Comparison of ENCODE assay signal across 19 mouse cellular contexts in the genomic region with DNA sequence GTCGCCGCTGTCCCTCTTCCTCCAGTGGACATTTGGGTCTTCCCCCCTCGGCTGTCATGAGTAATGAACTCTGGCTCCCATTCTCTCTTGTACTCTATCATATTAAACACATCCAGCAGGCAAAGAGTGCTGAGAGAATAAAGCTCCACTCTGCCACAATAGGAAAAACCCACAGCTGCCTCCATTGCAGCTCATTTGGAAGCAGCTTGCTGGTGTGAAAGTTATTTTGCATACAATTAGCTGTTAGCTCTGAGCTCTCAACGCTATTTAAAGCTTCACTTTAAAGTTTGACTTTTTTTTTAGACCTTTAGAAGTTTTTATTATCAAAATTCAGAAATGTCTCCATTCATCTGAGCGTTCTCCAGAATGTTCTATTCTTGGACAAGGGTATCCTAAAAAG. TPM values are rescaled to one million over a fixed set of nuclear protein-coding genes. Genes with fewer than 3 reads are reported as not detected.
"Had no signal": no experiment of that assay in that cellular context is flagged by ENCODE, and none has a peak within 500 bp of the region (broad histone marks: within the 10 kb centered on the region; RNA-seq: fewer than 3 reads in every experiment).

No protein-coding gene starts in this region.

- H3K4me2 ChIP-seq: liver, embryonic 13.5 days; liver, embryonic 15.5 days; midbrain, embryonic 11.5 days; midbrain, embryonic 13.5 days; midbrain, embryonic 15.5 days; neural tube, embryonic 12.5 days had no signal

- H3K27ac ChIP-seq: liver, embryonic 13.5 days; liver, embryonic 15.5 days; macrophage; midbrain, embryonic 13.5 days; midbrain, embryonic 15.5 days; neural tube, embryonic 12.5 days had no signal

- H3K4me1 ChIP-seq: liver, embryonic 13.5 days; liver, embryonic 15.5 days; megakaryocyte, embryonic 14.5 days; midbrain, embryonic 13.5 days; midbrain, embryonic 15.5 days; neural tube, embryonic 12.5 days had no signal

- H3K36me3 ChIP-seq: liver, embryonic 13.5 days; liver, embryonic 15.5 days; midbrain, embryonic 13.5 days; midbrain, embryonic 15.5 days; neural tube, embryonic 12.5 days had no signal

- H3K27me3 ChIP-seq: liver, embryonic 13.5 days; liver, embryonic 15.5 days; midbrain, embryonic 15.5 days; neural tube, embryonic 12.5 days had no signal

- H3K9me3 ChIP-seq: liver, embryonic 13.5 days; liver, embryonic 15.5 days; megakaryocyte, embryonic 14.5 days; midbrain, embryonic 13.5 days; midbrain, embryonic 15.5 days; neural tube, embryonic 12.5 days had no signal

- H3K9ac ChIP-seq: liver, embryonic 13.5 days; liver, embryonic 15.5 days; liver, postnatal 0 days; midbrain, embryonic 13.5 days; midbrain, embryonic 15.5 days; neural tube, embryonic 12.5 days had no signal

- H3K4me3 ChIP-seq: liver, embryonic 13.5 days; liver, embryonic 15.5 days; megakaryocyte, embryonic 14.5 days; midbrain, embryonic 13.5 days; midbrain, embryonic 15.5 days; neural tube, embryonic 12.5 days had no signal

- DNase-seq: liver, embryonic 13.5 days; liver, postnatal 0 days; lung, adult 2 months; lung, postnatal 10 days; lung, postnatal 36 days; right cerebral cortex, adult 18-20 months; right cerebral cortex, postnatal 25 days; right cerebral cortex, postnatal 4 days; spleen, adult 18-20 months; thymus, adult 2 months; thymus, postnatal 25 days had no signal

- ATAC-seq: liver, postnatal 0 days; midbrain, embryonic 13.5 days; midbrain, embryonic 15.5 days had no signal

RNA-seq across cellular contexts. Expression of a gene that starts 39.8 kb away (rescaled TPM):
- total RNA-seq: monocyte, adult 5-6 weeks had no signal
- polyA plus RNA-seq: liver, embryonic 13.5 days; liver, postnatal 0 days; macrophage had no signal
